Mouse (Mus musculus): ENCODE data around the gene Olfr523. TPM values are rescaled to one million over a fixed set of nuclear protein-coding genes. Genes with fewer than 3 reads are reported as not detected.

Gene Olfr523
- polyA plus RNA-seq, 1 experiment from 2014 or later = not detected

- Histone ChIP-seq H3K36me3 (no peaks in the 10 kb centered on the region), H3K27me3 (replicated peaks) (no peaks in the 10 kb centered on the region), H3K4me3 (no peak overlapping the region), H3K9me3 (replicated peaks) (no peaks in the 10 kb centered on the region), H3K4me1 (replicated peaks) (no peaks in the 10 kb centered on the region), H3K4me2 (no peak overlapping the region), H3K9ac (no peak overlapping the region), H3K27ac (ENCODE audit: poor library complexity, severe bottlenecking) (no peak overlapping the region)
- 64% methylated on average over 4 of the region's 4 CpGs for WGBS
- no peak for ATAC-seq (ENCODE audit: insufficient number of reproducible peaks, low FRiP score)
Observed at GRCm38 (mm10) chr7:140201090-140201489, 28.1 kb downstream of the Olfr523 start.

DNA sequence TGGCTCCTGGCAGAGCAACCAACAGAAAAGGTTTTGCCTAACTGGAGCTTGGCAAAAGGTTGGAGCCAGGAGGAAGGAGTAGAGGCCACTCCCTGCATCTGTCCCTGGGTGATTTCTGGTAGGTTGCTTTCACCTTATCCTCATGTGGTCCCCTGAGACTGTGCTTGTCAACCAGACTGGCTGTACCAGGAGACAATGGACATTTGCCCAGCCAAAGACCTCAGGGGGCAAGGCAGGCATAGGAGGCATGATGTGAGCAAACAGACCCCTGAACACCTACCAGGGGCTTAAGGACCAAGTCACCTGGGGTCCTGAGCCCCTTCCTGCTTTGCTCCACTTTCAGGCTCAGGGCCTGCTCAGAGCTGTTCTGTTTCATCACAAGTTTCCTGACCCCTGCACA lies 32.8 kb downstream of the Olfr523 start, which contains the start of gene Olfr524:
Gene Olfr524, minus strand, starts transcription at position 101 of the 400 bp plus-strand sequence.
- no peaks in the 10 kb centered on the region; the same call in 1 of the 2 replicates for H3K27me3 ChIP-seq (replicated peaks)
- H3K4me1 ChIP-seq (replicated peaks) = no peaks in the 10 kb centered on the region
- no peak within 1 kb of the TSS for H3K9ac ChIP-seq
- no peaks in the 10 kb centered on the region for H3K9me3 ChIP-seq (replicated peaks)
- no peak for ATAC-seq (ENCODE audit: insufficient number of reproducible peaks, low FRiP score)
- no peak within 1 kb of the TSS for H3K27ac ChIP-seq (ENCODE audit: poor library complexity, severe bottlenecking)
- no peak within 1 kb of the TSS for H3K4me2 ChIP-seq
- H3K4me3 ChIP-seq = no peak within 1 kb of the TSS
- H3K36me3 ChIP-seq = no peaks in the 10 kb centered on the region

DNA sequence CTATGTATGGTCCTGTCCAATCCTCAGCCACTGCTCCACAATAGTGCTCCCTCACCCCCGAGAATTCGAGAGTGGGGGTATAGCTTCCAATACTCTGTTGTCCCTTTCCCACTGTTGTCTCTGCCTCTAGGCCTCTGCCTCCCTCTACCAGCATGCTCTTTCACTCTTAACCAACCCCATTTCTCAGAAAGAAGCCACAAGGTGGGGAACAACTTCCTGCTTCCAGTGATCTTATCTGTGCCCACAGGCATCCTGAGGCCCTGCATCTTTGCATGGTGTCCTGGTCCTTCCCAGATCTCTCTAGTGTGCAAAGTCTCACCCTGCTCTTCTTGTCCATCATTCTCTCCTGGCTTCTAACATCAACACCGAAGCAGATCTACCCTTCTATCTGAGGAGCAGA lies 33.9 kb downstream of the Olfr523 start:
- no peak overlapping the region for H3K4me3 ChIP-seq
- no peak for ATAC-seq (ENCODE audit: insufficient number of reproducible peaks, low FRiP score)
- 77% methylated on average over 3 of the region's 3 CpGs for WGBS
- H3K4me1 ChIP-seq (replicated peaks) = no peaks in the 10 kb centered on the region
- no peak overlapping the region for H3K9ac ChIP-seq
- no peaks in the 10 kb centered on the region for H3K9me3 ChIP-seq (replicated peaks)
- H3K4me2 ChIP-seq = no peak overlapping the region
- H3K27me3 ChIP-seq (replicated peaks) = peaks cover 1% of the 10 kb centered on the region; the same call in 1 of the 2 replicates
- no peaks in the 10 kb centered on the region for H3K36me3 ChIP-seq
- H3K27ac ChIP-seq (ENCODE audit: poor library complexity, severe bottlenecking) = no peak overlapping the region

DNA sequence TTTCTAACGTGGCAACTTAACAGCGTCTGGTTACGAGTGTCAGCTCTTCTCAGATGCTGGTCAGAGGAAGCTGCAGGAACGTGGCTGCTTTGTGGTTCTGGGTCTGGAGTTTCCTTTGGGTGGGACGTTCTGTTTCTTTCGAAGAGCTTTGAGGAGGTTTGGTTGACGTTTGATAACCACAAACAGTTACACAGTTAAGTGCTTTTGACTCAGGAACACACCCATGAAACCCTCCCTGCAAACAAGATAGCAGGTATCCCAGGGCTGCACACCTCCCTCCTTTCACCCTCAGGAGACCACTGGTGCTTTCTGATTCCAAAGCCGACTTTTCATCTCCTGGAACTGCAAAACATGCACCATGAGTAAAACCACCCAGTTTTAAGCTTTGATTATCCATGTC lies 35.1 kb downstream of the Olfr523 start:
- Histone ChIP-seq H3K4me3 (no peak overlapping the region), H3K4me2 (no peak overlapping the region), H3K27me3 (replicated peaks) (peaks cover 3% of the 10 kb centered on the region; the same call in 1 of the 2 replicates), H3K4me1 (replicated peaks) (no peaks in the 10 kb centered on the region), H3K36me3 (no peaks in the 10 kb centered on the region), H3K27ac (ENCODE audit: poor library complexity, severe bottlenecking) (no peak overlapping the region), H3K9me3 (replicated peaks) (no peaks in the 10 kb centered on the region), H3K9ac (no peak overlapping the region)
- no peak for ATAC-seq (ENCODE audit: insufficient number of reproducible peaks, low FRiP score)
- 62% methylated on average over 8 of the region's 8 CpGs for WGBS

DNA sequence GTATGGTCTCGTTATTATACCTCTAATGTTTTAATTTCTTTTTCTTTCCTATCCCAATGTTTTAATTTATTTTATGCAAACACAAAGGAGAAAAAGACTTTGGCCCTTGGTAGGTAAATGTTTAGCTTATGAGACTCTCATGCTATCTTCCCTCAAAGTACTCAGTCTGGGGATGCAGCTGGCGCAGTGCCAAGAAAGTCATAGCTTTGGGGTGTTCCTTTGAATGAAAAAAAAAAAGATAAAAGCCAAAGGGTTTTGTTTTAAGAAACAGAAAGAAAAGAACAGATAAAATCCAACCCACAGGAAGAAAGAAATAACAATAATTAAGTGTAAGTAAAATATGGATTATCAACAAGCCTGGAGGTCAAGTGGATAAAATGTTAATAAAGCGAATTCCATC lies 35.7 kb downstream of the Olfr523 start:
- no peak overlapping the region for H3K4me3 ChIP-seq
- H3K36me3 ChIP-seq = no peaks in the 10 kb centered on the region
- ATAC-seq (ENCODE audit: insufficient number of reproducible peaks, low FRiP score) = no peak
- WGBS = 67% methylated on average over 3 of the region's 3 CpGs
- H3K27ac ChIP-seq (ENCODE audit: poor library complexity, severe bottlenecking) = no peak overlapping the region
- H3K4me2 ChIP-seq = no peak overlapping the region
- H3K27me3 ChIP-seq (replicated peaks) = peaks cover 3% of the 10 kb centered on the region; the same call in 1 of the 2 replicates
- no peak overlapping the region for H3K9ac ChIP-seq
- no peaks in the 10 kb centered on the region for H3K9me3 ChIP-seq (replicated peaks)
- no peaks in the 10 kb centered on the region for H3K4me1 ChIP-seq (replicated peaks)

DNA sequence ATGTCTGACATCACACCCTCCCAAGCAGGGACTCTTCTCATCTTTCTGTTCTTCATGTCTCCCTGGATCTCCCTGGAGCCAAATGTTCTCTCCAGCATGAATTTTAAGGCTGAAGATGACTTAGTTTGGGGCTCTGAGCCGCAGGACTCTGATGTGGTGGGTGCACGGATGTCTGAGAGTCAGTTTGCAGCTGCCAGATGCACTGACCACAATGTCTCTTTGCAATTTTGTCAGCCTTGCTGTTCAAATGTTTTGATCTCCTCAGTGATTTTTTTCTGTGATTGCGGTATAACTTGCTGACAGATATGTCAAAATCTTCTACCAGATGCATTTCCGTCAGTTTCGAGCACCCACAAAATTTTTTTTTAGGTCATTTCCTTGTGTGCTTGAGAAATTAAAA lies 40.8 kb downstream of the Olfr523 start:
- Histone ChIP-seq H3K4me2 (no peak overlapping the region), H3K27me3 (replicated peaks) (peaks cover 3% of the 10 kb centered on the region; the same call in 1 of the 2 replicates), H3K4me1 (replicated peaks) (no peaks in the 10 kb centered on the region), H3K27ac (ENCODE audit: poor library complexity, severe bottlenecking) (no peak overlapping the region), H3K4me3 (no peak overlapping the region), H3K9ac (no peak overlapping the region), H3K9me3 (replicated peaks) (no peaks in the 10 kb centered on the region), H3K36me3 (no peaks in the 10 kb centered on the region)
- WGBS = 82% methylated on average over 5 of the region's 5 CpGs
- no peak for ATAC-seq (ENCODE audit: insufficient number of reproducible peaks, low FRiP score)

- WGBS = 71% methylated on average over 2 of the region's 2 CpGs
- Histone ChIP-seq H3K4me3 (no peak within 1 kb of the TSS), H3K4me2 (no peak within 1 kb of the TSS), H3K9ac (no peak within 1 kb of the TSS), H3K27me3 (replicated peaks) (no peaks in the 10 kb centered on the region), H3K4me1 (replicated peaks) (no peaks in the 10 kb centered on the region), H3K9me3 (replicated peaks) (no peaks in the 10 kb centered on the region), H3K36me3 (no peaks in the 10 kb centered on the region), H3K27ac (ENCODE audit: poor library complexity, severe bottlenecking) (no peak within 1 kb of the TSS)
- ATAC-seq (ENCODE audit: insufficient number of reproducible peaks, low FRiP score) = no peak
Observed at GRCm38 (mm10) chr7:140217967-140218366, 45.0 kb downstream of the Olfr523 start, which contains the start of gene Cd163l1. Gene Cd163l1, plus strand, starts transcription at chr7:140218267.

DNA sequence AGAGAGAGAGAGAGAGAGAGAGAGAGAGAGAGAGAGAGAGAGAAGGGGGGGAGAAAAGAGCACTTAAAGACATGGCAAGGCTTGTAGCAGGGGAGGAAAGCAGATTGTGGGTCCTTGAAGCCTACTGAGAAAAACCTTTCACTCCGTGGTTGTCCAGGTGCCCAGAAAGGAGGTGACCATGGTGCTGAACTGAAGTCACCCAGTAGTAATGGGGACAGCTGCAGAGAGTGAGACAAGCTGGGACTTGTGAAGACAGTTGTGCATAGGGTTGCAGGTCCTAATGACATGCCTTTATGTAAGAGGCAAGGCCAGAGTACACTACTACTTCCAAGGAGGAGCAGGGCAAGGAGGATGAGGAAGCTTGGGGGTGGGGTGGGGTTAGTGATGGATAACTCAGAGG lies 46.3 kb downstream of the Olfr523 start:
- no peaks in the 10 kb centered on the region for H3K4me1 ChIP-seq (replicated peaks)
- no peak overlapping the region for H3K4me2 ChIP-seq
- H3K9ac ChIP-seq = no peak overlapping the region
- H3K4me3 ChIP-seq = no peak overlapping the region
- no peaks in the 10 kb centered on the region for H3K27me3 ChIP-seq (replicated peaks)
- no peak overlapping the region for H3K27ac ChIP-seq (ENCODE audit: poor library complexity, severe bottlenecking)
- no peak for ATAC-seq (ENCODE audit: insufficient number of reproducible peaks, low FRiP score)
- H3K36me3 ChIP-seq = no peaks in the 10 kb centered on the region
- WGBS = 13% methylated on average over 1 of the region's 1 CpGs
- H3K9me3 ChIP-seq (replicated peaks) = 0 out of 2 replicates have a peak, but pooled peaks cover 3% of the 10 kb centered on the region

DNA sequence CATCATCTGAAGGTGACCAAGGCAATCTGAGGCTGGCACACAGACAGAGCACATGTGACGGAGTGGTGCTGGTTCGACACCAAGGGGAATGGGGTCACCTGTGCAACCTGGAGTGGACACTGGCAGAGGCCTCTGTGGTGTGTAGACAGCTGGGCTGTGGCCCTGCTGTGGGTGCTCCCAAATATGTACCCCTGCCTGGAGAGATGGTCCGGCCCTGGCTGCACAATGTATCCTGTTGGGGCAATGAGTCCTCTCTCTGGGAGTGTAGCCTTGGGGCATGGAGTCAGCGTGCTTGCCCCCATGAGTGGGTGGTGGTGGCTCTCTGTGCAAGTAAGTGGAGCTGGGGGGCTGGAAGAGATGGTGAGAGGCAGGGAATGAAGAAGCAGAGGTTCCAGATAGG lies 47.4 kb downstream of the Olfr523 start:
- Histone ChIP-seq H3K9me3 (replicated peaks) (0 out of 2 replicates have a peak, but pooled peaks cover 3% of the 10 kb centered on the region), H3K36me3 (no peaks in the 10 kb centered on the region), H3K9ac (no peak overlapping the region), H3K4me1 (replicated peaks) (no peaks in the 10 kb centered on the region), H3K4me3 (no peak overlapping the region), H3K27ac (ENCODE audit: poor library complexity, severe bottlenecking) (no peak overlapping the region), H3K27me3 (replicated peaks) (no peaks in the 10 kb centered on the region), H3K4me2 (no peak overlapping the region)
- ATAC-seq (ENCODE audit: insufficient number of reproducible peaks, low FRiP score) = no peak
- 71% methylated on average over 4 of the region's 4 CpGs for WGBS

- Histone ChIP-seq H3K9me3 (replicated peaks) (0 out of 2 replicates have a peak, but pooled peaks cover 7% of the 10 kb centered on the region), H3K4me3 (no peak overlapping the region), H3K27me3 (replicated peaks) (no peaks in the 10 kb centered on the region), H3K4me2 (no peak overlapping the region), H3K36me3 (no peaks in the 10 kb centered on the region), H3K27ac (ENCODE audit: poor library complexity, severe bottlenecking) (no peak overlapping the region), H3K4me1 (replicated peaks) (no peaks in the 10 kb centered on the region), H3K9ac (no peak overlapping the region)
- no peak for ATAC-seq (ENCODE audit: insufficient number of reproducible peaks, low FRiP score)
- WGBS = 75% methylated on average over 13 of the region's 13 CpGs
Observed at GRCm38 (mm10) chr7:140224209-140224608, 51.2 kb downstream of the Olfr523 start.

Data from heart, embryonic 12.5 days (tissue).